Mouse (Mus musculus): ENCODE measurements at regions not wholly inside any gene's neighbourhood (a gene's known extent, or its start where the extent isn't known, plus 50 kb on each side); places are given as distances from the start of the nearest gene placed in this dataset.

GRCm38 (mm10) chr3:149395082-149395481, 404.7 kb upstream of the Adgrl2 start:
- no peak overlapping the region for H3K4me2 ChIP-seq (replicated peaks)

GRCm38 (mm10) chr3:149393317-149394172, 403.2 kb upstream of the Adgrl2 start:
- Histone ChIP-seq H3K9me3 (no peaks in the 10 kb centered on the region), H3K36me3 (no peaks in the 10 kb centered on the region), H3K4me2 (replicated peaks) (no peak overlapping the region), H3K27ac (replicated peaks) (no peak overlapping the region), H3K9ac (replicated peaks) (no peak overlapping the region), H3K4me3 (no peak overlapping the region), H3K4me1 (no peaks in the 10 kb centered on the region), H3K27me3 (no peaks in the 10 kb centered on the region)
- WGBS = 80% methylated on average over 4 of the region's 4 CpGs
- no peak for ATAC-seq (replicated peaks)

More at GRCm38 (mm10) chr3:149395082-149395481, 404.7 kb upstream of the Adgrl2 start:
- Histone ChIP-seq H3K27ac (replicated peaks) (no peak overlapping the region), H3K27me3 (no peaks in the 10 kb centered on the region), H3K4me3 (no peak overlapping the region), H3K9ac (replicated peaks) (no peak overlapping the region), H3K4me1 (no peaks in the 10 kb centered on the region), H3K36me3 (no peaks in the 10 kb centered on the region), H3K9me3 (no peaks in the 10 kb centered on the region)
- WGBS = 75% methylated on average over 4 of the region's 4 CpGs
- no peak for ATAC-seq (replicated peaks)

DNA sequence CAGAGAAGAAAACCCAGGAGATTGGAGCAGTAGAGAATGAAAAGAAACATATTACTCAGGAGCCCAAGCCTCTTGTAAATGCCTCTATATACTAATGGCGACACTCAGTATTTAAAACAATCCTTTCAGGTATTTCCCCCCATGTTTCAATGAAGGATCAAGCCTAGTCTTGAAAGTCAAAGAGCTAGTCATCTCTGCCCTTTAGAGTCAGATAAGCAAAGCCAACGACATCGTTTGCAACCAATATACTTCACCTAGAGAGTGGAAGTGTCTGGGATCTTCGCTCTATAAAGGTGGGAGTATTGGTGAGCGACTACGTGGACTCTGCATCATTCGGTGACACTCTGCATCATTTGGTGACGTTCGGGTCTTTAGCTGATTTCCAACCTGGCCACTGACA, 401.8 kb upstream of the Adgrl2 start:
- H3K36me3 ChIP-seq = no peaks in the 10 kb centered on the region
- H3K4me1 ChIP-seq = no peaks in the 10 kb centered on the region
- no peak overlapping the region for H3K4me3 ChIP-seq
- no peaks in the 10 kb centered on the region for H3K27me3 ChIP-seq
- H3K27ac ChIP-seq (replicated peaks) = no peak overlapping the region
- WGBS = 95% methylated on average over 9 of the region's 9 CpGs
- no peaks in the 10 kb centered on the region for H3K9me3 ChIP-seq
- no peak overlapping the region for H3K9ac ChIP-seq (replicated peaks)
- H3K4me2 ChIP-seq (replicated peaks) = no peak overlapping the region
- no peak for ATAC-seq (replicated peaks)

- H3K4me2 ChIP-seq (replicated peaks) = no peak overlapping the region
- no peak overlapping the region for H3K4me3 ChIP-seq
- no peak overlapping the region for H3K9ac ChIP-seq (replicated peaks)
- 0 out of 2 replicates have a peak, but pooled peaks cover 7% of the 10 kb centered on the region for H3K4me1 ChIP-seq
- WGBS = 39% methylated on average over 3 of the region's 3 CpGs
- no peak overlapping the region for H3K27ac ChIP-seq (replicated peaks)
- no peak for ATAC-seq (replicated peaks)
- H3K9me3 ChIP-seq = no peaks in the 10 kb centered on the region
- H3K36me3 ChIP-seq = no peaks in the 10 kb centered on the region
- no peaks in the 10 kb centered on the region for H3K27me3 ChIP-seq
These were observed 397.2 kb upstream of the Adgrl2 start for GRCm38 (mm10) chr3:149387537-149387936.

- WGBS = 76% methylated on average over 2 of the region's 2 CpGs
- H3K9ac ChIP-seq (replicated peaks) = no peak overlapping the region
These were observed 395.7 kb upstream of the Adgrl2 start for GRCm38 (mm10) chr3:149386027-149386426.

DNA sequence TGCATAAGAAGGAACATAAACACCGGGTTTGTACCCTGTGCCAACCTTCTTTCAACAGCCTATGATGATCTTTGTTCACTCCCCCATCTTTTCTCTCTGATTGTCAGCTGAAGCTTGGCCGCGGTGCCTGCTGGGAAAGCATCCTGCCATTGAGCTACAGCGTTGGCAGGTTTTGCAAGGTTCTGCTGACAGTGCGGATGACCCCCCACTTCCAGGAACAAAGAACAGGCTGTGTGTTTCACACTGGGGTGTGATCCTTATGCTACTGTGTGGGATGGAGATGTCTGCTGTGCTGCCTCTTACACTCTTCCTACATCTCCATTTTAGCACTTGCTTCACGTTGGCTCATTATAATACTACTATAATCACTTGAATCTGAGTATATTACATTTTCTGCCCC, 395.0 kb upstream of the Adgrl2 start:
- Histone ChIP-seq H3K9me3 (no peaks in the 10 kb centered on the region), H3K9ac (replicated peaks) (no peak overlapping the region), H3K27me3 (no peaks in the 10 kb centered on the region), H3K4me2 (replicated peaks) (no peak overlapping the region), H3K36me3 (no peaks in the 10 kb centered on the region), H3K4me1 (peaks cover 22% of the 10 kb centered on the region), H3K4me3 (no peak overlapping the region), H3K27ac (replicated peaks) (0 out of 2 replicates have a peak overlapping the region, but pooled peaks have one; percentile 27)
- peak; percentile 55 for ATAC-seq (replicated peaks)
- 20% methylated on average over 6 of the region's 6 CpGs for WGBS

More at GRCm38 (mm10) chr3:149386027-149386426, 395.7 kb upstream of the Adgrl2 start:
- Histone ChIP-seq H3K27ac (replicated peaks) (no peak overlapping the region), H3K36me3 (no peaks in the 10 kb centered on the region), H3K4me2 (replicated peaks) (no peak overlapping the region), H3K9me3 (no peaks in the 10 kb centered on the region), H3K4me1 (peaks cover 19% of the 10 kb centered on the region), H3K27me3 (no peaks in the 10 kb centered on the region), H3K4me3 (no peak overlapping the region)
- no peak for ATAC-seq (replicated peaks)

DNA sequence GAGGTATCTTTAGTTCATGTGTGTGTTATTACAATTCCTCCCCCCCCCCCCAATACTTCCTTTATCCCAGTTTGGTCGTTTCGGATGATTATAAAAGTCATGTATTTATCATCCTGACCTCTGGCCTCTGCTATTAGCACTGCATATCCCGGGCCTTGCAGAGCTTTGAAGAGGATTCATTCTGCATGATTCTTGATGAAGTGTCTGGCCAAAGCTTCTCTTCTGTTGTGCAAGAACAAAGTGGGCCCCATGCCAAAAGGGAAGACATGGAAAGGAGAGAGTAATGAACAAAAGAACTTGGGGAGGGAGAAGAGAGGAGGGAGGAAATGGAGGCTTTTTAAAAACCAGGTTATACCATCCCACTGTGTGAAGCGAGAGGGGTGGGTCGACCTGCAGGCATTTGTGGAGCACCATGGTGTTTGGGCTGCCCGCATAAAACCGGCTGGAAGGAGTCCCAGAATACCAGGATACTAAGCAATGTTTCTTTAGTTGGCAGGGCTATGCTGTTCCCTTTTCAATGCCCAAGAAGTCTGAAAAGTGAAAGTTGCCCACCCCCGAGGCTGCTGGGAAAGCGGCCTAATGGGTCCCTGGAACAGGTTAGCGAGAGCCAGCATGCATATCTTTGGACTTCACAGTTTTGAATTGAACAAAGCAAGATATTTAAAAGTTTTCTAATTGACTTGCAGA, 391.3 kb upstream of the Adgrl2 start:
- H3K36me3 ChIP-seq = no peaks in the 10 kb centered on the region
- H3K9me3 ChIP-seq = no peaks in the 10 kb centered on the region
- no peaks in the 10 kb centered on the region for H3K27me3 ChIP-seq
- no peak overlapping the region for H3K9ac ChIP-seq (replicated peaks)
- ATAC-seq (replicated peaks) = peak; percentile 90
- no peak overlapping the region for H3K4me3 ChIP-seq
- 38% methylated on average over 10 of the region's 10 CpGs for WGBS
- peak overlapping the region; percentile 27; the same call in 1 of the 2 replicates for H3K27ac ChIP-seq (replicated peaks)
- H3K4me2 ChIP-seq (replicated peaks) = no peak overlapping the region
- peaks cover 33% of the 10 kb centered on the region for H3K4me1 ChIP-seq

- H3K36me3 ChIP-seq = no peaks in the 10 kb centered on the region
- 68% methylated on average over 6 of the region's 6 CpGs for WGBS
- H3K4me3 ChIP-seq = no peak overlapping the region
- H3K9me3 ChIP-seq = no peaks in the 10 kb centered on the region
- H3K4me1 ChIP-seq = peaks cover 33% of the 10 kb centered on the region
- no peak overlapping the region for H3K27ac ChIP-seq (replicated peaks)
- no peaks in the 10 kb centered on the region for H3K27me3 ChIP-seq
- no peak for ATAC-seq (replicated peaks)
- no peak overlapping the region for H3K4me2 ChIP-seq (replicated peaks)
- no peak overlapping the region for H3K9ac ChIP-seq (replicated peaks)
These were observed 390.7 kb upstream of the Adgrl2 start for GRCm38 (mm10) chr3:149381051-149381450.

GRCm38 (mm10) chr3:149379866-149380472, 389.6 kb upstream of the Adgrl2 start:
- no peaks in the 10 kb centered on the region for H3K27me3 ChIP-seq
- H3K4me1 ChIP-seq = peaks cover 27% of the 10 kb centered on the region
- H3K9me3 ChIP-seq = no peaks in the 10 kb centered on the region
- H3K27ac ChIP-seq (replicated peaks) = no peak overlapping the region
- H3K9ac ChIP-seq (replicated peaks) = no peak overlapping the region
- H3K4me2 ChIP-seq (replicated peaks) = no peak overlapping the region
- no peak for ATAC-seq (replicated peaks)
- no peak overlapping the region for H3K4me3 ChIP-seq
- WGBS = 65% methylated on average over 15 of the region's 15 CpGs
- H3K36me3 ChIP-seq = no peaks in the 10 kb centered on the region

DNA sequence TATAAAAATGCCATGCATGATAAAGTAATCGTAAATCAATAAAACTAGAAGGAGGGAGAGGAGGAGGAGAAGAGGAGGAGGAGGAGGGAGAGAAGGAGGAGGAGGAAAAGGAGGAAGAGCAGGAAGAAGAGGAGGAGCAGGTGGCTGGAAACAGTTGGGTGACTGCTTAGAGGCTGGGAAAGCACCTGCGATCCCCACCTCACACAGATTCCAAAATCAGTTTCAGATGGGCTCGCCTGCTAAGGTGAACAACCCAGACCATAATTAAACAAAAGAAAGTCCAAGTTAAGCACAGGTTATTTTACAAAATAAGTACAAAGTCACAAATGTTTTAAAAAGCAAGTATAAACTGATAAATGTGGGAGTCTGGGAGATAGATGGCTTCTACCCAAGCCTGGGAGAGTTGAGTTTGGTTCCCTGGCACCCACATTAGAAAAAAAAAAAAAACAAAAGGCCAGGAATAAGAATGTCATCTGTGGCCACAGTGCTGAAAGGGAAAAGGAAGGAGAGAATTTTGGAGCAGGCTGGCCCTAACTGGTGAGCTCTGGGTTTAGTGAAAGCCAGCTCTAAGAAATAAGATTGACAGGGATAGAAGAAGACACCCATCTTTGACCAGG, 389.0 kb upstream of the Adgrl2 start:
- Histone ChIP-seq H3K27me3 (no peaks in the 10 kb centered on the region), H3K4me3 (no peak overlapping the region), H3K9ac (replicated peaks) (no peak overlapping the region), H3K9me3 (no peaks in the 10 kb centered on the region), H3K4me2 (replicated peaks) (no peak overlapping the region), H3K4me1 (peaks cover 27% of the 10 kb centered on the region), H3K36me3 (no peaks in the 10 kb centered on the region), H3K27ac (replicated peaks) (no peak overlapping the region)
- no peak for ATAC-seq (replicated peaks)
- 91% methylated on average over 3 of the region's 3 CpGs for whole genome bisulfite sequencing

- Histone ChIP-seq H3K27me3 (no peaks in the 10 kb centered on the region), H3K9me3 (no peaks in the 10 kb centered on the region), H3K9ac (replicated peaks) (no peak overlapping the region), H3K4me3 (no peak overlapping the region), H3K36me3 (no peaks in the 10 kb centered on the region), H3K27ac (replicated peaks) (no peak overlapping the region), H3K4me1 (no peaks in the 10 kb centered on the region), H3K4me2 (replicated peaks) (no peak overlapping the region)
- no peak for ATAC-seq (replicated peaks)
- WGBS = 86% methylated on average over 5 of the region's 5 CpGs
These were observed 381.1 kb upstream of the Adgrl2 start for GRCm38 (mm10) chr3:149371439-149371838.
